Mouse (Mus musculus) bone marrow macrophage, adult 2 months (primary cell): ENCODE data around the gene Ap5s1. TPM values are rescaled to one million over a fixed set of nuclear protein-coding genes. Genes with fewer than 3 reads are reported as not detected.

Source experiments
- H3K27ac ChIP-seq: 2 replicates; pipeline ENCODE4 v1.5.1; 2012; ENCODE audit warnings: low read depth, low read length; ENCODE audit not compliant: insufficient read depth
- H3K4me1 ChIP-seq: 2 replicates; pipeline ENCODE4 v1.6.1; 2012; ENCODE audit warnings: low read length; ENCODE audit not compliant: control insufficient read depth, insufficient read depth
- H3K4me3 ChIP-seq: 2 replicates; pipeline ENCODE4 v1.5.1; 2012; ENCODE audit warnings: mild to moderate bottlenecking, low read length, moderate library complexity; ENCODE audit not compliant: insufficient read depth
- CTCF ChIP-seq: IDR thresholded peaks from 2 replicates; pipeline ENCODE4 v1.5.1; 2012; ENCODE audit warnings: low read depth, mild to moderate bottlenecking, low read length, moderate library complexity
- POLR2A ChIP-seq: IDR thresholded peaks from 2 replicates; pipeline ENCODE4 v1.6.1; 2012; ENCODE audit warnings: mild to moderate bottlenecking, low read depth, low read length, borderline replicate concordance
- polyA plus RNA-seq: library from polyadenylated mRNA; stranded (reverse); fragments of >200 nt; gene quantifications from 2 replicates; pipeline ENCODE4 v1.2.4, GENCODE M21; 2012; ENCODE audit not compliant: missing spikeins, insufficient read depth, insufficient read length

The Ap5s1 gene
- 28.1 and 29.1 TPM in 2 replicates for polyA plus RNA-seq

GRCm38 (mm10) chr2:131206778-131207177 lies at the start of gene Ap5s1:
TSS of gene Ap5s1 (plus strand) at chr2:131207078.
- Histone ChIP-seq H3K27ac (peak within 1 kb of the TSS; percentile 24), H3K4me3 (no peak within 1 kb of the TSS), H3K4me1 (peaks cover 65% of the 10 kb centered on the region)
- TF ChIP-seq POLR2A (no peak), CTCF (no peak)

DNA sequence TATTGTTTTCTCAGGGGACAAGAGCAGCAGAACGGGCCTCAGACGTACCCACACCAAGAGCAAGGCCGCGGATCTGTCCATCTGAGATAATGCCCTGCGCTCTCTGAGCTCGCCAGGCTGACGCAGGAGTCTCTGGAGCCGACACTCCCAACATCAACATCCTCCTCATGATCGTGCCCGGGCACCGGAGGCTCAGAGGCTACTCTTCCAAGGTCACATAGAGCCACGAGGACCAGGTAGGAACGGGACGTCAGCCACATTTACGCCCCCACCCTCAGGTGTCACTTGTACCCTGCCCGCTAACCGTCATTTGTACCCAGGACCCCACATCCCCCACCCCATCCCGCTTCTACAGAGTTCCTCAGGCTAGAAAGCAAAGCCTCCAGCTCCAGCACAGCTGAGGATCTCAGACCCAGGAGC lies 47.4 kb upstream of the Ap5s1 start:
- Histone ChIP-seq H3K27ac (no peak overlapping the region), H3K4me1 (peaks cover 6% of the 10 kb centered on the region), H3K4me3 (peak overlapping the region; percentile 63)
- TF ChIP-seq CTCF (no peak), POLR2A (no peak)

- H3K4me1 ChIP-seq = peaks cover 6% of the 10 kb centered on the region
- peak within 1 kb of the TSS; percentile 70 for H3K4me3 ChIP-seq
- peak within 1 kb of the TSS; percentile 54 for H3K27ac ChIP-seq
- TF ChIP-seq CTCF = no peak
- TF ChIP-seq POLR2A = no peak
Observed at GRCm38 (mm10) chr2:131159938-131160581, 46.8 kb upstream of the Ap5s1 start, which contains the start of gene 1700037H04Rik. TSS of gene 1700037H04Rik (minus strand) at chr2:131160081.

GRCm38 (mm10) chr2:131160671-131161111 lies 46.2 kb upstream of the Ap5s1 start:
- H3K27ac ChIP-seq = peak overlapping the region; percentile 54
- peaks cover 9% of the 10 kb centered on the region for H3K4me1 ChIP-seq
- TF ChIP-seq CTCF = no peak
- TF ChIP-seq POLR2A = no peak

GRCm38 (mm10) chr2:131163924-131164323 lies 43.0 kb upstream of the Ap5s1 start:
- Histone ChIP-seq H3K4me1 (peaks cover 13% of the 10 kb centered on the region), H3K27ac (no peak overlapping the region), H3K4me3 (no peak overlapping the region)
- no peak for TF ChIP-seq CTCF
- TF ChIP-seq POLR2A = no peak

More at GRCm38 (mm10) chr2:131160671-131161111, 46.2 kb upstream of the Ap5s1 start:
- peak overlapping the region; percentile 70 for H3K4me3 ChIP-seq

DNA sequence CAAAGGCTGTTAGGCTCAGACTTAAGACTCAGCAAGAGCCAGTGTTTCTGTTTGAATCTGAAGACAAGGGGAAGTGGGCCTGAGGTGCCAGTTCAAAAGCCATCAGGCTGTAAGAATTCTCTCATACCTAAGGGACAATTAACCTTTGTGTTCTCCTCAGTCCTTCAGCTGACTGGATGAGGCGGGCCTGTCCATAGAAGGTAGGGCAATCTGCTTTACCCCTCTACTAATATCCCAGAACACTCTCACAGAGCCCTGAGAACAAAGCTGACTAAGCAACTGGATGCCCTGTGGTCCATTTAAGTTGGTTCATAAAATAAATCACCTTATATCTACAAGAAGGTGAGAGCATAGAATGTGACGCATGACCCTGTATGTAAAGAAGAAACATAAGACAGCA lies 40.7 kb upstream of the Ap5s1 start:
- Histone ChIP-seq H3K27ac (peak overlapping the region; percentile 28), H3K4me1 (peaks cover 13% of the 10 kb centered on the region), H3K4me3 (no peak overlapping the region)
- TF ChIP-seq POLR2A (no peak), CTCF (no peak)

DNA sequence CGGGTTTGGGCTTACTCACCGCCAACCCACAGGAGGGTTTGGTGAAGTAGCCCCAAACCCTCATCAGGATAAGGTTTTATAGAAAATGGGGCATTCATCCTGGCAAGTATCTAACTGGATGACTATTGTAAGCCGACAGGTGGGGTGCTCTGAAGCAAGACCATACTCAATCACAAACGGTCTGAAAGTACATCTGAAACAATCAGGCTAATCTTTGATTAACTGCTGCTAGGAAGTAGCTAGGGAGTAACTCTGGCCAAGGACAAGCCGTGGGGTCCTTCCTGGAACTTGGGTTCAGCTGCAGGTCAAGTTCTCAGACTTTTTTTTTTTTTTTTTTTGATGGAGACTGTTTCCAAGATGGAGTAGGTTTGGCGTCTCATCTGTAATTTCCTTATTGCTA lies 38.9 kb upstream of the Ap5s1 start:
- Histone ChIP-seq H3K4me1 (peaks cover 13% of the 10 kb centered on the region), H3K27ac (no peak overlapping the region), H3K4me3 (no peak overlapping the region)
- no peak for TF ChIP-seq POLR2A
- no peak for TF ChIP-seq CTCF

DNA sequence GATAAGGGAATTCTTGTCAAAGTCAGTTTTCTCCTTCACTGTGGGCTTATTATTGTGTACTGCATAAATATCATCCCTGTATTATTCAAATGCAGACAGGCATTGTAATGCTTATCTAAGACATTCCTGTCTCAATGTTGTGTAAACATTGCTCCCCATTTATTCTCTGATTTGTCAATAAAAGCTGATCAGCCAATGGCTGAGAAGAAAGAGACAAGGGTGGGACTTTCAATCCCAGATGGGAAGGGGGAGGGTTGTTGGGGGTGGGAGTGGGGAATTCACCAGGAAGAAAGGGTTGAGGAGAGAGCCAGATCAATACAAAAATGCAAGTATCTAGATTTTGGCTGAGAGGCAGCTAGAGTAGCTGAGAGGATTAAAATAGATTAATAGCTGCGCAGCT lies 38.0 kb upstream of the Ap5s1 start:
- peaks cover 13% of the 10 kb centered on the region for H3K4me1 ChIP-seq
- TF ChIP-seq CTCF = no peak
- TF ChIP-seq POLR2A = no peak
- H3K27ac ChIP-seq = no peak overlapping the region
- H3K4me3 ChIP-seq = no peak overlapping the region

GRCm38 (mm10) chr2:131170936-131171335 lies 35.9 kb upstream of the Ap5s1 start:
- no peak for TF ChIP-seq POLR2A
- TF ChIP-seq CTCF = no peak
- Histone ChIP-seq H3K27ac (no peak overlapping the region), H3K4me1 (peaks cover 8% of the 10 kb centered on the region), H3K4me3 (no peak overlapping the region)

- peaks cover 5% of the 10 kb centered on the region for H3K4me1 ChIP-seq
- H3K27ac ChIP-seq = no peak overlapping the region
- no peak for TF ChIP-seq POLR2A
- TF ChIP-seq CTCF = no peak
- H3K4me3 ChIP-seq = no peak overlapping the region
Observed at GRCm38 (mm10) chr2:131171401-131172104, 35.3 kb upstream of the Ap5s1 start.

GRCm38 (mm10) chr2:131172322-131172721 lies 34.6 kb upstream of the Ap5s1 start:
- H3K4me1 ChIP-seq = peaks cover 9% of the 10 kb centered on the region; the same call in 1 of the 2 replicates
- no peak overlapping the region for H3K27ac ChIP-seq
- no peak for TF ChIP-seq CTCF
- TF ChIP-seq POLR2A = no peak
- no peak overlapping the region for H3K4me3 ChIP-seq
